Mouse (Mus musculus): ENCODE results near the gene Gm49510. TPM values are rescaled to one million over a fixed set of nuclear protein-coding genes. Genes with fewer than 3 reads are reported as not detected.

The Gm49510 gene
- total and polyA plus RNA-seq, 3 experiments, result 0.17 to 0.27 TPM; not detected in 1

GRCm38 (mm10) chr15:78869775-78870174 lies 29.7 kb upstream of the Gm49510 start:
- Histone ChIP-seq H3K27me3 (ENCODE audit: control insufficient read depth in 1 of 2, insufficient read depth in 2 of 2, low read length in 2 of 2) (no peaks in the 10 kb centered on the region), H3K79me2 (ENCODE audit: control insufficient read depth, insufficient read depth, low read length, poor library complexity) (no peaks in the 10 kb centered on the region), H3K4me1 (ENCODE audit: control insufficient read depth in 1 of 2, insufficient read depth in 2 of 2, low read length in 2 of 2) (peaks cover 0 to 2% of the 10 kb centered on the region in 2 experiments; a peak in 1 of 4 replicates), H3K9me3 (replicated peaks; ENCODE audit: insufficient read depth, low read length) (no peaks in the 10 kb centered on the region), H3K36me3 (ENCODE audit: control insufficient read depth in 1 of 2, insufficient read depth in 2 of 2, low read length in 2 of 2) (peaks cover 0 to 2% of the 10 kb centered on the region in 2 experiments; a peak in 1 of 4 replicates), H3K27ac (ENCODE audit: control insufficient read depth, low read depth, low read length) (no peak overlapping the region), H3K9ac (ENCODE audit: control insufficient read depth, low read depth, low read length, poor library complexity, severe bottlenecking) (peak overlapping the region; percentile 51), H3K4me3 (ENCODE audit: control insufficient read depth in 1 of 2, insufficient read depth in 1 of 2, low read depth in 2 of 2, low read length in 2 of 2) (no peak overlapping the region)
- DNase-seq (ENCODE audit: low read depth, low spot score), result peak; percentile 85
- TF ChIP-seq CTCF (IDR thresholded peaks at IDR 0.05 in 2 of 3, conservative IDR thresholded peaks at IDR 0.05 in 1 of 3; ENCODE audit: control insufficient read depth in 1 of 3, insufficient read depth in 1 of 3, low read depth in 2 of 3, low read length in 3 of 3, poor library complexity in 1 of 3, severe bottlenecking in 1 of 3) (peak; percentile 55 to 91 (median 68)), TBP (IDR thresholded peaks at IDR 0.05; ENCODE audit: low read depth, low read length) (no peak), CHD2 (IDR thresholded peaks at IDR 0.05; ENCODE audit: low read length) (no peak), ZC3H11A (IDR thresholded peaks at IDR 0.05; ENCODE audit: low read depth, low read length) (peak; percentile 32; the same call in 1 of the 2 replicates), GABPA (IDR thresholded peaks at IDR 0.05; ENCODE audit: low read depth, low read length) (no peak), EP300 (IDR thresholded peaks at IDR 0.05; ENCODE audit: low read depth in 1 of 2, low read length in 2 of 2) (no peak), ETS1 (IDR thresholded peaks at IDR 0.05; ENCODE audit: low read depth, low read length) (no peak), MEF2A (IDR thresholded peaks at IDR 0.05; ENCODE audit: extremely low read depth, insufficient replicate concordance, low read depth, low read length, poor library complexity, severe bottlenecking) (no peak), POLR2A (IDR thresholded peaks at IDR 0.05; ENCODE audit: control insufficient read depth in 1 of 2, insufficient read depth in 1 of 2, low read depth in 1 of 2, low read length in 2 of 2, poor library complexity in 1 of 2) (no peak), JUND (IDR thresholded peaks at IDR 0.05; ENCODE audit: low read depth, low read length) (no peak), RAD21 (IDR thresholded peaks at IDR 0.05; ENCODE audit: low read depth, low read length) (peak; percentile 45), SMC3 (IDR thresholded peaks at IDR 0.05; ENCODE audit: low read depth, low read length) (peak; percentile 80), MAX (IDR thresholded peaks at IDR 0.05; ENCODE audit: low read length) (peak; percentile 94), TCF12 (IDR thresholded peaks at IDR 0.05; ENCODE audit: low read depth, low read length) (no peak), MYB (IDR thresholded peaks at IDR 0.05; ENCODE audit: low read depth, low read length) (no peak), RCOR1 (IDR thresholded peaks at IDR 0.05; ENCODE audit: low read depth, low read length) (no peak), GATA1 (IDR thresholded peaks at IDR 0.05; ENCODE audit: low read depth, low read length) (no peak), HCFC1 (IDR thresholded peaks at IDR 0.05; ENCODE audit: low read depth, low read length) (peak; percentile 49; the same call in 1 of the 2 replicates), ELF1 (IDR thresholded peaks at IDR 0.05; ENCODE audit: low read depth, low read length) (0 out of 2 replicates have a peak, but pooled peaks have one; percentile 33), BHLHE40 (IDR thresholded peaks at IDR 0.05; ENCODE audit: borderline replicate concordance, low read depth, low read length) (no peak), KAT2A (conservative IDR thresholded peaks at IDR 0.05; ENCODE audit: low read depth, low read length) (no peak), NELFE (IDR thresholded peaks at IDR 0.05; ENCODE audit: low read depth, low read length) (no peak), MXI1 (IDR thresholded peaks at IDR 0.05; ENCODE audit: low read depth, low read length) (peak; percentile 98), MYC (IDR thresholded peaks at IDR 0.05; ENCODE audit: low read depth, low read length) (peak; percentile 99), NRF1 (IDR thresholded peaks at IDR 0.05; ENCODE audit: insufficient read depth, low read depth, low read length, poor library complexity, severe bottlenecking) (no peak), POLR2AphosphoS2 (IDR thresholded peaks at IDR 0.05; ENCODE audit: low read length) (no peak), ZMIZ1 (IDR thresholded peaks at IDR 0.05; ENCODE audit: low read depth, low read length) (no peak), USF1 (IDR thresholded peaks at IDR 0.05; ENCODE audit: low read depth, low read length) (peak; percentile 60), MAZ (IDR thresholded peaks at IDR 0.05; ENCODE audit: low read depth, low read length) (no peak), ZNF384 (IDR thresholded peaks at IDR 0.05; ENCODE audit: low read depth, low read length) (peak; percentile 92), SIN3A (IDR thresholded peaks at IDR 0.05; ENCODE audit: low read length) (peak; percentile 92), CHD1 (IDR thresholded peaks at IDR 0.05; ENCODE audit: low read depth, low read length) (no peak), E2F4 (IDR thresholded peaks at IDR 0.05; ENCODE audit: borderline replicate concordance, low read depth, low read length) (no peak), ZKSCAN1 (IDR thresholded peaks at IDR 0.05; ENCODE audit: low read depth, low read length) (no peak), USF2 (IDR thresholded peaks at IDR 0.05; ENCODE audit: borderline replicate concordance in 1 of 2, insufficient read depth in 1 of 2, low read depth in 1 of 2, low read length in 2 of 2) (no peak), TAL1 (IDR thresholded peaks at IDR 0.05; ENCODE audit: low read length) (no peak), MAFK (IDR thresholded peaks at IDR 0.05; ENCODE audit: borderline replicate concordance, low read depth, low read length) (no peak), POLR2AphosphoS5 (IDR thresholded peaks at IDR 0.05; ENCODE audit: borderline replicate concordance, low read depth, low read length) (no peak)

All from MEL (cell line).